Mouse (Mus musculus) neural tube, embryonic 12.5 days (tissue): ENCODE results near the gene Clec2d. TPM values are rescaled to one million over a fixed set of nuclear protein-coding genes. Genes with fewer than 3 reads are reported as not detected.

Experiments
- ATAC-seq: fragments of 200-750 bp; cut with Nextera tagmentation; 2 replicates; pipeline ENCODE4 v1.8.0; 2017; ENCODE audit warnings: low read depth, mild to moderate bottlenecking, moderate TSS enrichment, moderate library complexity; ENCODE audit not compliant: low FRiP score
- H3K27ac ChIP-seq: fragments of 300-500 bp; sonication (generic); 2 replicates; pipeline ENCODE4 v1.5.1; 2016
- H3K27me3 ChIP-seq: fragments of 300-500 bp; sonication (generic); replicated peaks from 2 replicates; pipeline ENCODE4 v1.6.1; 2016; ENCODE audit warnings: mild to moderate bottlenecking
- H3K36me3 ChIP-seq: fragments of 300-500 bp; sonication (generic); 2 replicates; pipeline ENCODE4 v1.6.1; 2016; ENCODE audit warnings: mild to moderate bottlenecking
- H3K4me1 ChIP-seq: fragments of 300-500 bp; sonication (generic); 2 replicates; pipeline ENCODE4 v1.6.1; 2016
- H3K4me2 ChIP-seq: fragments of 300-500 bp; sonication (generic); replicated peaks from 2 replicates; pipeline ENCODE4 v1.6.1; 2016; ENCODE audit warnings: mild to moderate bottlenecking
- H3K4me3 ChIP-seq: fragments of 300-500 bp; sonication (generic); 2 replicates; pipeline ENCODE4 v1.5.1; 2016
- H3K9ac ChIP-seq: fragments of 300-500 bp; sonication (generic); 2 replicates; pipeline ENCODE4 v1.6.1; 2016; ENCODE audit warnings: mild to moderate bottlenecking
- H3K9me3 ChIP-seq: fragments of 300-500 bp; sonication (generic); 2 replicates; pipeline ENCODE4 v1.6.1; 2016; ENCODE audit warnings: mild to moderate bottlenecking
- whole genome bisulfite sequencing: fragments of 180-500 bp; shearing (Covaris S2); methylation state at CpG from one replicate; pipeline ENCODE4 v1.1.7; 2016; 5-methylcytosine and 5-hydroxymethylcytosine counted together
- microRNA-seq: library from miRNA; unstranded; fragments of <30 nt; microRNA quantifications from one replicate; pipeline ENCODE4, GENCODE M21; 2017
- polyA plus RNA-seq: library from polyadenylated mRNA; unstranded; fragments of >200 nt; fragmentation: Nextera tagmentation; extraction: Ambion mirVana; gene quantifications from 2 replicates; pipeline ENCODE4 v1.2.1, GENCODE M21; 2016

The Clec2d gene
- polyA plus RNA-seq, 1 experiment from 2014 or later: not detected

- H3K9me3 ChIP-seq: no peaks in the 10 kb centered on the region
- no peak overlapping the region for H3K4me3 ChIP-seq
- H3K36me3 ChIP-seq: no peaks in the 10 kb centered on the region
- no peak overlapping the region for H3K4me2 ChIP-seq
- peaks cover 2% of the 10 kb centered on the region; the same call in 1 of the 2 replicates for H3K4me1 ChIP-seq
- no peaks in the 10 kb centered on the region for H3K27me3 ChIP-seq
- ATAC-seq: no peak
- 80% methylated on average over 9 of the region's 9 CpGs for WGBS
- no peak overlapping the region for H3K9ac ChIP-seq
- no peak overlapping the region for H3K27ac ChIP-seq
These were observed 52.4 kb downstream of the Clec2d start for GRCm38 (mm10) chr6:129232842-129233205.

GRCm38 (mm10) chr6:129233366-129233954 is 53.0 kb downstream of the Clec2d start:
- Histone ChIP-seq H3K9me3 (no peaks in the 10 kb centered on the region), H3K27ac (no peak overlapping the region), H3K27me3 (no peaks in the 10 kb centered on the region), H3K4me2 (no peak overlapping the region), H3K4me1 (peaks cover 3% of the 10 kb centered on the region; the same call in 1 of the 2 replicates), H3K4me3 (no peak overlapping the region), H3K9ac (no peak overlapping the region), H3K36me3 (no peaks in the 10 kb centered on the region)
- WGBS: 90% methylated on average over 6 of the region's 6 CpGs
- ATAC-seq: no peak

GRCm38 (mm10) chr6:129233955-129234369 is 53.5 kb downstream of the Clec2d start:
- H3K36me3 ChIP-seq: no peaks in the 10 kb centered on the region
- WGBS: 80% methylated on average over 17 of the region's 18 CpGs
- no peak overlapping the region for H3K4me2 ChIP-seq
- H3K27me3 ChIP-seq: no peaks in the 10 kb centered on the region
- no peak overlapping the region for H3K4me3 ChIP-seq
- no peak overlapping the region for H3K9ac ChIP-seq
- ATAC-seq: no peak
- no peaks in the 10 kb centered on the region for H3K9me3 ChIP-seq
- H3K27ac ChIP-seq: no peak overlapping the region
- peaks cover 3% of the 10 kb centered on the region; the same call in 1 of the 2 replicates for H3K4me1 ChIP-seq

GRCm38 (mm10) chr6:129234456-129235360 is 54.3 kb downstream of the Clec2d start:
- peaks cover 3% of the 10 kb centered on the region; the same call in 1 of the 2 replicates for H3K4me1 ChIP-seq
- H3K9ac ChIP-seq: no peak overlapping the region
- no peaks in the 10 kb centered on the region for H3K27me3 ChIP-seq
- H3K4me2 ChIP-seq: no peak overlapping the region
- H3K27ac ChIP-seq: no peak overlapping the region
- H3K4me3 ChIP-seq: no peak overlapping the region
- ATAC-seq: no peak
- no peaks in the 10 kb centered on the region for H3K9me3 ChIP-seq
- H3K36me3 ChIP-seq: no peaks in the 10 kb centered on the region
- 81% methylated on average over 8 of the region's 8 CpGs for WGBS

- no peaks in the 10 kb centered on the region for H3K9me3 ChIP-seq
- no peak overlapping the region for H3K4me3 ChIP-seq
- 89% methylated on average over 5 of the region's 5 CpGs for whole genome bisulfite sequencing
- peaks cover 3% of the 10 kb centered on the region; the same call in 1 of the 2 replicates for H3K4me1 ChIP-seq
- H3K27me3 ChIP-seq: no peaks in the 10 kb centered on the region
- H3K36me3 ChIP-seq: no peaks in the 10 kb centered on the region
- no peak for ATAC-seq
- no peak overlapping the region for H3K27ac ChIP-seq
- H3K9ac ChIP-seq: no peak overlapping the region
- no peak overlapping the region for H3K4me2 ChIP-seq
These were observed 55.5 kb downstream of the Clec2d start for GRCm38 (mm10) chr6:129235855-129236461.

Small RNAs within 50 kb of the gene (microRNA-seq; reads per million reads assigned to microRNA genes)
- not detected for gene Gm27514

Other genes with a start within 250 kb of the Clec2d start
- not detected in 2 replicates for gene Clec2g, start 246.2 kb upstream of the Clec2d start, polyA plus RNA-seq
- 0.24 and 0.51 TPM in 2 replicates for gene Klrb1f, start 134.7 kb upstream of the Clec2d start, polyA plus RNA-seq
- gene Clec2e, start 79.7 kb upstream of the Clec2d start, polyA plus RNA-seq: not detected in 2 replicates
- not detected in 2 replicates for gene Cd69, start 94.8 kb downstream of the Clec2d start, polyA plus RNA-seq
- gene 4922502D21Rik, start 151.2 kb downstream of the Clec2d start, polyA plus RNA-seq: not detected in 2 replicates
- gene Clec12a, start 162.1 kb downstream of the Clec2d start, polyA plus RNA-seq: 0.23 and 0.34 TPM in 2 replicates
- 0.19 TPM in 1 of 2 replicates, not detected in the other for gene Clec12b, start 205.3 kb downstream of the Clec2d start, polyA plus RNA-seq
- 7.4 and 8.2 TPM in 2 replicates for gene Clec1b, start 216.7 kb downstream of the Clec2d start, polyA plus RNA-seq
- gene Clec9a, start 228.2 kb downstream of the Clec2d start, polyA plus RNA-seq: 0.34 and 0.65 TPM in 2 replicates